Mouse (Mus musculus): ENCODE results near the gene Cacnb2.

GRCm38 (mm10) chr2:14858301-14858700 is 255.4 kb downstream of the Cacnb2 start:
- TF ChIP-seq CHD2 (IDR thresholded peaks at IDR 0.05; ENCODE audit: low read depth, low read length) (no peak), HCFC1 (IDR thresholded peaks at IDR 0.05; ENCODE audit: borderline replicate concordance, insufficient read depth, low read length) (no peak), MAFK (IDR thresholded peaks at IDR 0.05; ENCODE audit: insufficient read depth, low read depth, low read length) (no peak), ZNF384 (IDR thresholded peaks at IDR 0.05; ENCODE audit: low read depth, low read length) (no peak), ZC3H11A (IDR thresholded peaks at IDR 0.05; ENCODE audit: borderline replicate concordance, low read depth, low read length) (no peak)

Measured in ES-E14 (cell line).